Mouse (Mus musculus): ENCODE results near the gene Dmp1.
A peak's percentile ranks its signal among the peaks of the same experiment; 100 is the strongest.

Gene Dmp1

GRCm38 (mm10) chr5:104202351-104202750 is at the start of gene Dmp1:
TSS of gene Dmp1 (plus strand) at chr5:104202613.
- no peak for DNase-seq

GRCm38 (mm10) chr5:104157701-104158100 is 44.7 kb upstream of the Dmp1 start:
- no peak for DNase-seq

GRCm38 (mm10) chr5:104158332-104159052 is 43.9 kb upstream of the Dmp1 start:
- peak; percentile 23 to 49 for DNase-seq

- DNase-seq, result no peak
Observed at GRCm38 (mm10) chr5:104160581-104160980, 41.8 kb upstream of the Dmp1 start.

- peak; percentile 54 to 58 for DNase-seq
Observed at GRCm38 (mm10) chr5:104161390-104161789, 41.0 kb upstream of the Dmp1 start.

- DNase-seq, result no peak
Observed at GRCm38 (mm10) chr5:104163536-104163935, 38.9 kb upstream of the Dmp1 start.

GRCm38 (mm10) chr5:104170412-104170811 is 32.0 kb upstream of the Dmp1 start, which contains the start of gene Dspp:
TSS of gene Dspp (plus strand) at chr5:104170712.
- no peak for DNase-seq

- no peak for DNase-seq
Observed at GRCm38 (mm10) chr5:104173094-104173493, 29.3 kb upstream of the Dmp1 start.

- DNase-seq, result no peak
Observed at GRCm38 (mm10) chr5:104183743-104184142, 18.7 kb upstream of the Dmp1 start.

- no peak for DNase-seq
Observed at GRCm38 (mm10) chr5:104187281-104187680, 15.1 kb upstream of the Dmp1 start.

GRCm38 (mm10) chr5:104195086-104195485 is 7.3 kb upstream of the Dmp1 start:
- no peak for DNase-seq

GRCm38 (mm10) chr5:104201153-104201950 is 1.1 kb upstream of the Dmp1 start:
- DNase-seq, result no peak

- DNase-seq, result no peak
Observed at GRCm38 (mm10) chr5:104212531-104212930, 10.1 kb downstream of the Dmp1 start.

- DNase-seq, result peak; percentile 7 to 15
Observed at GRCm38 (mm10) chr5:104218926-104219325, 16.5 kb downstream of the Dmp1 start.

GRCm38 (mm10) chr5:104224299-104224698 is 21.9 kb downstream of the Dmp1 start:
- no peak for DNase-seq

- no peak for DNase-seq
Observed at GRCm38 (mm10) chr5:104224750-104225149, 22.3 kb downstream of the Dmp1 start.

GRCm38 (mm10) chr5:104228497-104228896 is 26.1 kb downstream of the Dmp1 start:
- DNase-seq, result no peak

- peak in 1 of 2 experiments; percentile 4 for DNase-seq
Observed at GRCm38 (mm10) chr5:104236741-104237140, 34.3 kb downstream of the Dmp1 start.

- DNase-seq, result peak; percentile 26 to 31
Observed at GRCm38 (mm10) chr5:104239674-104240378, 37.4 kb downstream of the Dmp1 start.

- DNase-seq, result no peak
Observed at GRCm38 (mm10) chr5:104244261-104244660, 41.8 kb downstream of the Dmp1 start.

GRCm38 (mm10) chr5:104251811-104252210 is 49.4 kb downstream of the Dmp1 start:
- DNase-seq, result no peak

GRCm38 (mm10) chr5:104256585-104256984 is 54.2 kb downstream of the Dmp1 start:
- no peak for DNase-seq

- no peak for DNase-seq
Observed at GRCm38 (mm10) chr5:104261908-104262461, 59.6 kb downstream of the Dmp1 start.
